Mouse (Mus musculus) urinary bladder, adult 18-20 months (tissue): ENCODE measurements around the gene H2-DMa.
"Not testable (repeated sequence)": the region's sequence is repeated elsewhere in the genome, so short reads cannot be mapped to it uniquely, and the experiment has no call there.

Experiments
- DNase-seq, 2 experiments: peaks; one replicate each; pipeline ENCODE4 v3.0.0; 2022; ENCODE audit warnings: low spot score in 2 of 2, mixed read lengths in 2 of 2

H2-DMa gene

DNA sequence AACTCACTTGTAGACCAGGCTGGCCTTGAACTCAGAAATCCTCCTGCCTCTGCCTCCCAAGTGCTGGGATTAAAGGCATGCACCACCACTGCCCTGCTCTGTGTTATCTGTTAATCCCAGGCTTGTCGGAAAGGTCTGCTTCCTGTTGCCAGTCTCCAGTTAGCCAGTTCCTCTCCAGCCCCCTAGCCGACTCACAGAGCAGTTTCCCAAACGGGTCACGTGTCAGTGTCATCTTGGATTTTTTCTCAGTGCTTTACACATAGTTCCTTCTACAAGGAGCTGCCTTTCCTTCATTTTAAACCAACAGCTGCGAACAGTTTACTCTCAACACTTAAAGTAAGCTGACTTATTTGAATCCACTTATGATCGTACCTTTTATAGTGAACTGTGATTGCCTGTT, 5.3 kb downstream of the H2-DMa start:
- DNase-seq, result no peak

DNA sequence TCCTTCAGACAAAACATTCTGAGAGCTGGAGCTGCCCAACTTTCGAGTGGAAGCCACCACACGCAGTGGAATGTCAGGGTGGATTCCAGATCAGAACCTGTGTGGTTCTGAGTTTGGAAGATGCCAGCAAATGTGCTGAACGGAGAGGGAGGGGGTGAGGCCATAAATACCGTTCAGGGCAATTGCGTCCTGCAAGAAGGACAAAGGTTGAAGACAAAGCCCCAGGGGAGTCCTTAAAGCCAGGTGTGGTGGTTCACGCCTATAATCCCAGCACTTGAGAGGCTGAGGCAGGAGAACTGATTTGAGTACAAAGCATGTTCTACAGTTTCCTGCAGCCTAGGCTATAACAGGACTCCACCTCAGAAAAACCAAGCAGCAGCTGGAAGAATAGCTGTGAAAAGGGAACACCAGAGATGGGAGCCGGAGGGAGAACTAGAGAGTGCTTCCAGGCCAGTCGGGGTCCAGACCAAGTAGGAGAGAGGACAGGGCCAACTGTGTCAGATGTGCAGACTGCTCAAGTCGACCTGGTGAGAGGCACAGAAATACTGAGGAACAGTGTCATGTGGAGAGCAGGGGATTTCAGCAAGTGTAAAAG, 7.6 kb downstream of the H2-DMa start:
- DNase-seq, result no peak

DNA sequence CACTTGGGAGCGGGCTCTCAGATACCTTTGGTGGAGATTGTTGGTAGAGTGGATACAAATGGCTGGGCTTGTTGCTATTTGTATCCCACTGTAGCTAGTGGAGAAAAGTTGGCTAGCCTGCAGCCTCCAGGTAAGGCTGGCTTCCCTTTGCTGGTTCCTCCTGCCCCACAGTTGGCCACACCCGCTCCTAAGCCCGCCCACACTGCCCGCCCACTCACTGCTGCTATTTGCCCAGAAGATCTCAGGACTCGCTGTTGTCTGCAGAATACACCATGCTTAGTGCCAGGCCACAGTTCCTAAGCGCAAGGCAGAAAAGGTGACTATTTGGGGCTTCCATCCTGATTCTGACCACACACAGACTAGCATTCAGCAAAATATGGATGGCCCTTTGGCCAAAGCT, 8.1 kb downstream of the H2-DMa start:
- peak in 1 of 2 experiments; percentile 52 for DNase-seq

DNA sequence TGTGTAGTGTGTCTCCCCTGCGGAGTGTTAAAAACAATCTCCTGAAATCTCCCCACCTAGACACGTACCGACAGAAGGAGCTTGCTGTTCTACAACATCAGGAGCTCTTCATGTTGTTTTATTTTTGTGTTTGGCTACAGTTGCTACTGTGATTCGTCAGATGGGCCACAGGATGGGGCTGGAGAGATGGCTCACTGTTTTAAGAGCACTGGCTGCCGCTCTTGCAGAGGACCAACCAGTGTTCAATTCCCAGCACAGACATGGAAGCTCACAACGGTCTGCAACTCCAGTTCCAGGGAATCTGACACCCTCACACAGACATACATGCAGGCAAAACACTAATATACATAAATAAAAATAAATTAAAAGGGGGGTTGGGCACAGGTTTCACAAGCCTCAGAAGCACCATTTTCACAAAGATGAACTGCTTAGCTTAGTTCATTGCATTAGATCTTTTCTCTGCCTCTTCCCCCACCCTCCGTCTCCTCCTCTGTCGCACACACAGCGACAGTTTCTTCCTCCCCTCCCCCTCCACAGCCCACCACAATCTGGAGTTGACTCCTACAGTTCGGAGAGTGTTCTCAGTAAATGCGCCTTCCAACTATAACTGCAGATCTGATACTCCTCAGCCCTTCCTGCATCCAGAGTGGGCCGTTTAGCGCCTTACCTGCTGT, 9.1 kb downstream of the H2-DMa start:
- no peak for DNase-seq

DNA sequence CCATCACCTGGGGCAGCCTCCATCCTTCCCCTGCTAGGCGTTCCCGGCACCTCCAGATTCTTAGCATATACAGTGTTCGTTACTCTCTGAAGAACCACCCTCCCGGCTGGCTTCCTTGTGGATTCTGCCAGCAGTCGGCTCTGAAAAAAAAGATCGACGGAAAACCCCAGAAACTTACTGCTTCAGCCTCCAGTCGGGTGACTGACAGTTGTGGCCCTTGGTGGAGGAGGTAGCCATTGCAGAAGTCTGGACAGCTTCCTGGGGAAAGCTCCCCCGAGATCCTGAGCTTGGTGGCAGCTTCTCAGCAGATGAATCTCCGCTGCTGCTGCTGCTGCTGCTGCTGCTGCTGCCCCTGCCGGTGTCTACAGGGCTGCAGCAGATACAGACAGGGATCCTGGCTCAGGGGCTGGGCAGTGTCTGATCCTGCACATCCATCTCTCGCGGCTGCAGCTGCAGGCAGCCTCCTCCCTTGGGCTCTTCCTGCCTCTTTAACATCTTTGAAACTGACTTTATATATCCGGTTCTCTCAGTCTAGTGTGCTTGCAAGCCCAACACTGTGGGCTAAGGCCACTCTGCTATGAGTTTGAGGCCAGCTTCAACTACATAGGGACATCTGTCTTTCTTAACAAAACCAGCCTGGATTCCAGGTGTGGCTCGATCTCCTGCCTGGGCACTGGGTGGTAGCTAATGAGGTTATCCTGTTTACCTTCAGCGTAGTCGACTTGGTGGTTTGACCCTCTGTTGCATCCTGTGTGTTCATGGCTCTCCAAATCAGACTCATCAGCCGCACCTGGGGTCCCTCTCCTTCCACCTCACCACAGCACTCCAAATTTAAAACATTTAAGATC, 9.8 kb downstream of the H2-DMa start:
- DNase-seq, result no peak

DNA sequence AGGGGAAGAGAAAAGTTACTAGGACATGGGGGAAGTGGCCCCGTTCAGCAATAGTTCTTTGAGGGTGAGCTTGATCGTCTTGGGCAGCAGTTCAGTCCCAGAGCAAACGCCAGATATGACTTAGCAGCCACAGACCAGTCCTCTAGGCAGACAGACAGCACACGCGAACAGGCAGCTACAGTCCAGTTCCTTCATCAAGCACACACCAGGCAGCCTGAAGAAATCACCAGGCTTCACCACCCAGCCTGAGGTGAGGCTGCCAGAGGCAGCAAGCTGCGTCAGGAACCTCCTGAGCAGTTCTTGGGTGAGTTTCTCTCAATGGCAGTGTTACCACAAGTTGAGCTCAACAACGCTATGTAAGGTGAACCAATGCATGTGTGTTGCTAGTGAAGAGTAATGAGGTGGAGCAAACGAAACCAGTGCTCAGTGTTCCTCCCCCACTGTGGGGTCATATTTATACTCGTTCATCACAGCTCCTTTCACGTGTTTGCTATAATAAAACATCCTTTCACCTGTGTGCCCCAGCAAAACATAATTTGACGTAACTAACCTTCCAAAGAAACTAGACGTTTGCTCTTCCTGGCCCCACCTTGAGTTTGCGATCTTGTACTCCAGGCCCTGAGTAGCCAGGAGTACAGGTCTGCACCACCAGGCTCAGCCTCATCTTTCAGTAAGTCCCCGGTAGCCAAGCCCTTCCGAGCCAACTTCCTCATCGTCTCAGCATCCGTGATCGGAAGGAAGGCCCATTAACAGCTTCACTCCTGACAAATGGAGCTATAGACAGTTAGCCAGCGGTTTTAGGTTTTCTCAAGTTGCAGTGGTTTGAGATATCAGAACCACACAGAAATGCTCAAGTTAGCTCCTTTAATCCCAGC, 11.0 kb downstream of the H2-DMa start:
- no peak for DNase-seq

DNA sequence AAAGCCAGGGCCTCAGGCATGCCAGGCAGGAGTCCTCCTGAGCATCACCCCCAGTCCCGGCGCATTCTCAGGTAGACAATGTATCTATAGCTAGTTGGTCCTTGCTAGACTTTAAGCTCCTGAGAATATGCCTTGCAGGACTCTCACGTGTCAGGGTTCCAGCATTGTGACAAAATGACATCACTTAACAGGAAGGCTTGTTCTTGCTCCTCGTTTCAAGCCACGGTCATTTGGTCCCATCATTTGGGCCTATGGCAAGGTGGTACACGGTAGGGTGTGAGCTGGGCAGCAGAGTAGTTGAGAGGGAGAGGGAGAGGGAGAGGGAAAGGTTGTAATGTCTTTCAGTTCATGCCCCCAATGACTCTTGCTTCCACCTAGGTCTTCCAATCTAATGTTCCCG, 12.6 kb downstream of the H2-DMa start:
- DNase-seq, result no peak

DNA sequence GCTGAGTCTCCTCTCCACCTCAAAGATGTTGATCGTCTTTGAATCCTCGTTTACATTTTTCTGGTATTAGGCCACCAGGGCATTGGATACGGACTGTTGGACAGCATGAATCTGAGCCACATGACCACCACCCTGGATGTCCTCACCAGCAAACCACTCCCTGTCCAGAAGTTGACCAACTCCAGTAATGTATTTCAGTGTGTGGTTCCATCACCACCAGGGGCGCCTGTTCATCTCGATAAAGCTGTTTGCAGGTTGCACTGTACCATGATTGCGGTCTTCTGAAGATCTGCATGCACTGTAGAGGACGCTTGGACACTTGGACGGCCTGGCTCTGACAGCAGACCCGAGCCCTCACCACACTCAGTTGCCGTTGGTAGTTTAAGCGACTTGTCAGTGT, 13.9 kb downstream of the H2-DMa start:
- no peak for DNase-seq

DNA sequence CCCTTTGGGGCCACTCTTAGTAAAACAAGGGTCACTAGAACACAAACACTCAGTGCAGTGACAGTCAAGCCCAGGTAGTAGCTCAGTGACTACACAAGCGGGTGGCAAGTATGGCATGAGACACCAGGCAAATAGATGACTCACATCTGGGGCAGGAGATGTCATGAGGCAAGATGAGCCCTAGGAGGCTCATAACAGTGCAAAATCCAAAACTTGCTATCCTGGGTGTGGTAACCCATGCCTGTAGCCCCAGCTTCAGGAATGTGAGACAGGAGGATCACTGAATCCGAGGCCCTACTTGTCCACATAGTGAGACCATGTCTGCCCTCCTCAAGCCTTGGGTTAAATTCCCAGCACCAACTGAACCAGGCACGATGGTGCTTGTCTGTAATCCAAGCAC, 15.1 kb downstream of the H2-DMa start:
- no peak for DNase-seq

DNA sequence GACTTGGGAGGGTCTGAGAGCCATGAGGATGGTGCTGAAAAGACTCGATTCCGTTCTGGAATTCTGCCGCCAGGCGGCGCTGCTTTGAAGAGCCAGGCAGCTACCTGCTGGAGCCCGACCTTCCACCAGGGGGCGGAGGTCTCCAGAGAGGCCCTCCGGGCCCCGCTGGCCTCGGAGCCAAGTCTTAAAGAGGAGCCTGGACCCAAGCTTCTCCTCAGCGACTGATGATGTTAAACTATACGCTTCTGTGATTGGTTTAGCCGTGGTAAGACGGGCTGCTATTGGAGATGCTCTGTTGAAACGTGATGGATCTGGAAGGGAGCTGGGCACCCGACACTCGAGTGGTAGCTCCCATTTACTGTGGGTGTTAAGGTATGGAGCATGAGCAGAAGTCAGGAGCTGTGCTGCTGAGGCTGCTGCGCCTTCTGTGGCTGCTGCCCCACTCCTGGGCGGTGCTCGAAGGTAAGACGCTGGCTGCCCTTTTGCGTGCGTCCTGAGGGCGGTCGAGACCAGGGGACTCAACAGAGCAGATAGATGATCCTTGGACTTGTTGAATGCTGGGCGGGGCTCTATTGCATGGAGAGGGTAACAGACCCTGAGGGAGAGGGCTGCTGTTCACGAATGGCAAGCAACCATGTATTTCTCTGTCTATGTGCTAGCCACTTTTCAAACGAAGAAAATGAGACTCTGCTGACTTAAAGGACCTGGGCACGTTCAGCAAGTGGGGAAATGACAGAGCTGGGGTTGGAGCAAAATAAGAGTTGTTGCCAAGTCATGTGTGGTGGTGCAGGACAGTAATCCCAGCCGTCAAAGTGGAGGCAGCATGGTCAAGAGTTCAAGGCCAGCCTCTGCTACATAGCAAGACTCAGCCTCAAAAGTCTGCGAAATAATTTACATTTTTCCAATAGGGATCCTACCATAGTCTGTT, 16.2 kb downstream of the H2-DMa start:
- peak; percentile 96 to 99 for DNase-seq

DNA sequence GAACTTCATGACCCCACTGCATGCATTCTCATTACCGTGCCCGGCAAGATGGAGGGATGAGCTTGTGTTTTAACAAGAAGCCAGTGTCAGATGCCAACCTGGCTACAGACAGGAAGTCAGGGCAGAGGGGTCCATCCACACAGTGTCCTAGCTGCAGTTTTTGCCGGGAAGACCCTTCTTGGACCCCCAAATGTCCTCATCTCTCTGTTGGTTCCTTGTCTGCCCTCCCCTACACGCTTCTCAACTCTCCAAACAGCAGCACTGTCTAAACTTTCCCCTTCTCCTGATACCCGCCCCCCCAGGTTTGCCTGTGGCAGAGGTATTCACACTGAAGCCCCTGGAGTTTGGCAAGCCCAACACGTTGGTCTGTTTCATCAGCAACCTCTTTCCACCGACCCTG, 18.3 kb downstream of the H2-DMa start:
- no peak for DNase-seq

DNA sequence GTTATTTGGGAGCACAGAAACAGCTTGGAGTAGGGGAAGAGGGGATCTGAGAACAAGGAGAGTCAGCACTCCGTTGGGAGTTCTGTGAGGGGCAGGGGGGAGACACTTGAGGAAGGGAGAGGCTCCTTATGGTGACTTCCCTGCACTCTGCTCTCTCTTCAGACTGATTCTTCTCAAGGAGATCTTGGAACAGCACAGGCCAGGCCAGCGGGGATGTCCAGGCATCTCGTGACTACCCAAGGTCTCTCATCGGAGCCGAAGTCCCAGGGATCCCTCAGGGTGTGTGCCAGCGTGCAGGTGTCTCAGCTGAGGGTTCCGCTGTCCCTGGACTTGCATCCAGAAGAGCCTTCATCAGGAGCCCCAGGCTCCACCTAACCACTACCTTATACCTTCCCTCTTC, 19.3 kb downstream of the H2-DMa start:
- DNase-seq, result no peak

DNA sequence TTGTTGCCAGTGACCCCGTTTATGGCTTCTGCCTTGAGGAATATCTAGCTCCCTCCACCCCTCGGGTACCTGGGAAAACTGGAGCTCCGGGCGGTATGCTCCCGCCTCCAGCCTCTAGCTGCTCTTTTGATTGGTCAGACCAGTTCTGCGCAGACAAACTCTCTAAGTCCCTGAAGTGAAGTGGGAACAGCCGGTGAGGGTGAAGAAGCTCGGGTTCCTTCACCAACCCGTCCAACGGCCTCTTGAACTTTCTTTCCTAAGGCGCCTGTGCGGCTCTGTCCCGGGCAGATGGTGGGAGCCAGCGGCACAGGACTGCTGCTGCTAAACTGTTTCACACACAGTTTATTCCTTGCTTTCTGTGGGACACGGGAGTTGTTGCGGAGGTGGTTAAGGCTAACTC, 20.1 kb downstream of the H2-DMa start:
- DNase-seq, result peak in 1 of 2 experiments; percentile 37

DNA sequence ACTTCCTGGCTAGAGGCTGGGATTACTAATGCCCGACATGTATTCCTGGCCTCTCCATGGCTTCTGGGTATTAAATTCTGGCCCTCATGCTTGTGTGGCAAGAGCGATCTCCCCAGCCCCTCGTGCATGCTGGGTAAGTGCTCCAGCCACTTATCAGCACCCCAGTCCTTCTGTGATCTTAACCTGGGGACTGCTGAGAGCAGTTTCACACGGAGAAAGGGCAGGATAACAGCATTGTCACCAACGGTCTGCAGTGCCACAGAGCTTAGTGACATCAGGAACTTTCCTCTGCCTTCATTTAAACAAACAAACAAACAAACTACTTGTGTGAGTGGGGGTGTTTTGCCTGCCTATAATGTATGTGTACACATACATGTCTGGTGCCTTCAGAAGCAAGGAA, 20.9 kb downstream of the H2-DMa start:
- DNase-seq, result no peak

DNA sequence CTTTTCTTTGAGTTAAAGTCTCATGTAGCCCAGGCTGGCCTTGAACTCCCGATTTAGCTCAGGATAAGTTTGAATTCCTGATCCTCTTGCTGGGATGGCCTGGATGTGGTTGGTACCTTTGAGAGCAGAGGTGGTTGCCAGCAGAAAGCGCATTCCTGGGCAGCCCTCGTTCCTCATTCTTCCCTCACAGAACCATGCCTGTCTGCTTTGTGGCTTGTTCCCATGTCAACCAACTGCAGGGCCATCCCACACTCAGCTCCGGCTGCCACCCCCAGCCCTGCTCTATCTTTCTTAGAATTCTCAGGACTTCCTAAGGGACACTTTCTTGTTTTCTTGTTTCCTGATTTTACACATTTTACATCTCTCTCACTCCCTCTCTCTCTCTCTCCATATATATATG, 22.1 kb downstream of the H2-DMa start:
- no peak for DNase-seq

DNA sequence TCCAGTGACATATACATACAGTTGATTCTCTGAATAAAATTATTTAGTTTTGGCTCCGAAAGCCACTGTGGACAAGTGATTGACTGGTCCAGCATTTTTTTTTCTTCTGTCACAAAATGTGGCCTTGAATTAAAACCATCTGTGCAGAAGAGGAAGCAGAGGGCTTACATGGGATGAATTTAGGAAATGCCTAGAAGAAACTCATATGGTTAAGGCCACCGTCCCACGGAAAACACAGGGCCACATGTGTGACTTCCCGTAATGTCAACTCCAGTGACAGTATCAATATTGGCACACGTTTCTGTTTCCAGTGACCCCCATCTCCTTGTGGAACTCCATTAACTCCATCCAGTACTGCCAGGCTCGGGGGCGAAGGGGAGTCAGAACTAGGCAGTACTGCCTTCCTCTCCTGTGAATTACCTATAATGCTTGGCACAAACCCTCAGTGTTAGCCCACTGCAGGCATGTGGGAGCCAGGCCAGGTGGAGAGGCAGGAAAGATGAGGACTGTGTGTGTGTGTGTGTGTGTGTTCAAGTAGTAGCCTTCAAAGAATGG, 23.2 kb downstream of the H2-DMa start:
- DNase-seq, result no peak

DNA sequence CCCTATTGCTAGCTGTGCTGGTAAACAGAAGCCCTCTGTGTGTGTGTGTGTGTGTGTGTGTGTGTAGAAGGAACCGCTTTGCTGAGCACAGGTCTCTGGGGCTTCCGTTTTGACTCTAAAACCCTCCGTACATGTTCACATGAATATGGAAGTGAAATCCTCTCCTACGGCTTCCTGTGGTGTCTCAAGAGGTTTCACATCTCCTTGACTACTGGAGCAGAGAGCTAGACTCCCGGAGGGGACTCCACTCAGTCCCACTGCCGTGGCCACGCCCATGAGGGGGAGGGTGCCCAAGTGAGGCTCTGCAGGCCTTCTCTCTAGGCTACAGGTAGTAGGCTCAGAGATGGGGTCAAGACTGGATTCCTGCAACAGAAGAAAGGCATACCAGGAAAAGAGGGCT, 23.7 kb downstream of the H2-DMa start, which contains the start of gene H2-DMb2:
TSS of gene H2-DMb2 (plus strand) at position 275 of the 400 bp plus-strand sequence.
- DNase-seq, result no peak

DNA sequence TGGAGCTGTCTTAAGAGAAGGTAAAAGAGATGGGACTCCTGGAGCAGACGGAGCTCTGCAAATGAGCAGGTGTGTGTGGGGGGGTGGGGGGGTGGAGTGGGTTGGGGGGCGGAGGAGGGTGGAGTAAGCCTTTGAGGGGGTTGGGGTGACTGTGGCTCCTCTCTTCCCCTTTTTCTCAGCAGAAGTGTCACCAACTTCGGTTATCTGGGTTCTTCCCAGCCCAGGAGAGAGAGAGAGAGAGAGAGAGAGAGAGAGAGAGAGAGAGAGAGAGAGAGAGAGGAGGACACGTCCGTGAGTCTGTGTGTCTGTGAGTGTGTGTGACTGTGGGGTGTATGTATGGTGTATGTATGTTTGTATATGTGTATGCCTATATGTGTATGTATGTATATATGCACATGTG, 24.1 kb downstream of the H2-DMa start:
- DNase-seq, result no peak

DNA sequence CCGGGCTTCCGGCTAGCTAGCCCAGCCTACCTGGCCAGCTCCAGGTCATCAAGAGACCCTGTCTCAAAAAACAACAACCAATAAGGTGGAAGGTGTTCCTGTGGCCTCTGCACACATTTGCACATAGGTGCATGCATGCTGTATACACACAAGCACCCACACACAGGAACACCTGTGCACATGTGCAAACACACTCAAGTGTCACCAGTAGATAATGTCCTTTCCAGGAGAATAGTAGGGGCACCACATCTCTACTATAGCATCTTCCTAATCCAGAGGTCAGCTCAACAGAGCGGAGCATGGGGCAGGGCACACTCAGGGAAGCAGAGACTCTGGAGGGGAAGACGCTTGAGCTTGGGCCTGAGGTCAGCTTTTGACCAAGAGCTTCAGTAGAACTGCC, 24.9 kb downstream of the H2-DMa start:
- DNase-seq, result not testable (repeated sequence)

DNA sequence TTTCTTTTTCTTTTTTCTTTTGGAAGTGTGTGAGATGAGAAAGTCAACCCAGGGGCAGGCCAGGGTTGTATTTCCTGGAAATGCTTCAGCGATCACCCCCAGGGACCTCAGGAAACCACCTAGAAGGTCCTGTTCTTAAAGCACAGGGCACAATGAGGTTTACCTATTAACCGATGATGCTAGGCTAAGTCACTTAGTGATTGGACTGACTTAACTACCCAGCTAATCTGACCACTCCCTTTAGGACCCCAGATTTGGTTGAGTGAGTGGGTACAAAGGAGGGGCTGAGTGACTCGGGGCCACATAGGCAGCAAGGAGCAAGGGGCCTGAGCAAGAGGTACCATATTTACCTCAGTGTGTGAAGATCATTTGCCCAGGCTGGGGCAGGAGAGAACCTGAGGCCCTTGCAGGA, 25.6 kb downstream of the H2-DMa start:
- DNase-seq, result no peak
